In the genomic region with DNA sequence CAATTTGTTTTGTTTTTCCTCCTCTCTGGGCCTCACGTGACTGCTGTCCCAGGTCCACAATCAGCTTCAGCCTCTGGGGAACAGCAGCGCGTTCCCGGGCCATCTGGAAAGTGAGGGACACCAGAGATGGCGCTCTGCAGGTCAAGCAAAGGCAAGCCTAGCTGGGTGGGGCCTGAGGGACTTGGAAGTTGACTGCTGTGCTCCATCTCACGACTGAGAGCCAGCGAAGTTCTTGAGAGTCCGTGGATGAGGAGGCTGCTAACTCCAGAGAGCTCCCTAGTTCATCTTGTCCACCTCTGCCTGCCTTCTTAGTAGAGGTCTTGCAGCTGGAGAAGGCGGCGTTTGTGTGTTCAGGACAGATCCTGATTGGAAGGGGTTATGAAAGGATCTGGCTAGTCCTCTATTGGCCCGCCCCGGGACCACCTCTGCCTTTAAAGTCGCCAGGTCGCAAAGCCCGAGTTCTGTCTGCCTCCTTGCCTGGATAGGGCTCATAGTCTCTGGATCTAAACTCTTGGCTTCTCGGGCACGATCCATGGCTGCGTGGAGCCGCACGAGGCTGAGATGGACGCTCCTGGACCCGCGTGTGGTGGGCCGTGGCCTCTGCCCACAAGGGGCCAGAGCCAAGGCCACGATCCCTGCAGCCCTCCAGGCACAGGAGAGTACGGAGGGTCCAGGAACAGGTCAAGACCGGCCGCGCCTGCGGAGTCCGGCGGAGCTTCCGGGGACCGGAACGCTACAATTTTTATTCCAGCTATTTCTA, we compare ENCODE assay signal across 8 mouse cellular contexts. TPM values are rescaled to one million over a fixed set of nuclear protein-coding genes. Genes with fewer than 3 reads are reported as not detected.
DNase-seq lines count a peak whose midpoint lies in the region; ATAC-seq and TF ChIP-seq lines count a peak whose summit lies in the region.

A gene (plus strand): TSS at position 476 of the 760 bp plus-strand sequence.

- no peak within 1 kb of the TSS for H3ac ChIP-seq in C2C12 (ENCODE audit: control insufficient read depth, insufficient read length, low read depth)

- peak; percentile 73 for ATAC-seq in forebrain, embryonic 11.5 days (replicated peaks; ENCODE audit: low FRiP score)
- peak; percentile 76 for ATAC-seq in heart, embryonic 15.5 days (replicated peaks; ENCODE audit: insufficient number of reproducible peaks, insufficient read depth, low FRiP score, low read depth)
- ATAC-seq in kidney, postnatal 0 days (replicated peaks; ENCODE audit: low FRiP score, low read depth), result peak; percentile 80
- peak; percentile 85 for ATAC-seq in liver, postnatal 0 days
- ATAC-seq in neural tube, embryonic 11.5 days (ENCODE audit: insufficient read depth, low FRiP score, low TSS enrichment), result peak; percentile 31; the same call in 1 of the 2 replicates

- WGBS in forebrain, embryonic 11.5 days, result 4% methylated on average over 35 of the region's 35 CpGs
- WGBS in heart, embryonic 15.5 days, result under 1% methylated on average over 35 of the region's 35 CpGs
- under 1% methylated on average over 35 of the region's 35 CpGs for WGBS in kidney, postnatal 0 days
- WGBS in liver, postnatal 0 days (ENCODE audit: insufficient replicate concordance), result 7% methylated on average over 35 of the region's 35 CpGs
- 1% methylated on average over 35 of the region's 35 CpGs for WGBS in neural tube, embryonic 11.5 days

- H3K4me2 ChIP-seq in forebrain, embryonic 11.5 days (ENCODE audit: low read depth, low read length, severe bottlenecking), result peak within 1 kb of the TSS; percentile 94
- peak within 1 kb of the TSS; percentile 92 for H3K4me2 ChIP-seq in heart, embryonic 15.5 days
- peak within 1 kb of the TSS; percentile 89 for H3K4me2 ChIP-seq in kidney, postnatal 0 days (ENCODE audit: low read length)
- H3K4me2 ChIP-seq in liver, postnatal 0 days (ENCODE audit: low read depth, low read length), result peak within 1 kb of the TSS; percentile 85
- peak within 1 kb of the TSS; percentile 98 for H3K4me2 ChIP-seq in neural tube, embryonic 11.5 days (ENCODE audit: low read depth)

- H3K27me3 ChIP-seq in C2C12 (ENCODE audit: control insufficient read depth, insufficient read depth, insufficient read length), result no peaks in the 10 kb centered on the region
- H3K27me3 ChIP-seq in forebrain, embryonic 11.5 days (ENCODE audit: control insufficient read depth, insufficient read depth, low read length), result no peaks in the 10 kb centered on the region
- no peaks in the 10 kb centered on the region for H3K27me3 ChIP-seq in heart, embryonic 15.5 days
- no peaks in the 10 kb centered on the region for H3K27me3 ChIP-seq in kidney, postnatal 0 days (ENCODE audit: insufficient read depth, low read length)
- H3K27me3 ChIP-seq in liver, postnatal 0 days (ENCODE audit: insufficient read depth, low read length), result no peaks in the 10 kb centered on the region
- H3K27me3 ChIP-seq in neural tube, embryonic 11.5 days (ENCODE audit: control insufficient read depth, insufficient read depth, low read length), result no peaks in the 10 kb centered on the region

- no peaks in the 10 kb centered on the region for H3K79me2 ChIP-seq in C2C12 (ENCODE audit: control insufficient read depth, insufficient read depth)

- no peak within 1 kb of the TSS for H3K4me3 ChIP-seq in C2C12 (ENCODE audit: insufficient read depth, poor library complexity, severe bottlenecking)
- peak within 1 kb of the TSS; percentile 46 for H3K4me3 ChIP-seq in forebrain, embryonic 11.5 days (ENCODE audit: low read depth, low read length)
- H3K4me3 ChIP-seq in heart, embryonic 15.5 days, result peak within 1 kb of the TSS; percentile 65
- peak within 1 kb of the TSS; percentile 42 for H3K4me3 ChIP-seq in kidney, postnatal 0 days (replicated peaks; ENCODE audit: low read depth, low read length)
- H3K4me3 ChIP-seq in liver, postnatal 0 days (ENCODE audit: low read depth, low read length), result peak within 1 kb of the TSS; percentile 60
- peak within 1 kb of the TSS; percentile 44 for H3K4me3 ChIP-seq in neural tube, embryonic 11.5 days (ENCODE audit: low read depth, low read length)

- H3K4me1 ChIP-seq in forebrain, embryonic 11.5 days (replicated peaks; ENCODE audit: control insufficient read depth, insufficient read depth, low read length), result no peaks in the 10 kb centered on the region; the same call in 1 of the 2 replicates
- H3K4me1 ChIP-seq in heart, embryonic 15.5 days (replicated peaks), result peaks cover 6% of the 10 kb centered on the region
- H3K4me1 ChIP-seq in kidney, postnatal 0 days (replicated peaks; ENCODE audit: insufficient read depth, low read length), result no peaks in the 10 kb centered on the region
- H3K4me1 ChIP-seq in liver, postnatal 0 days (ENCODE audit: insufficient read depth), result peaks cover 3% of the 10 kb centered on the region; the same call in 1 of the 2 replicates
- H3K4me1 ChIP-seq in neural tube, embryonic 11.5 days (ENCODE audit: control insufficient read depth, insufficient read depth, low read length), result no peaks in the 10 kb centered on the region

- peak within 1 kb of the TSS; percentile 69 for H3K9ac ChIP-seq in forebrain, embryonic 11.5 days (ENCODE audit: low read length)
- peak within 1 kb of the TSS; percentile 76 for H3K9ac ChIP-seq in heart, embryonic 15.5 days
- H3K9ac ChIP-seq in kidney, postnatal 0 days (ENCODE audit: low read depth, low read length), result peak within 1 kb of the TSS; percentile 55
- peak within 1 kb of the TSS; percentile 81 for H3K9ac ChIP-seq in liver, postnatal 0 days (replicated peaks)
- H3K9ac ChIP-seq in neural tube, embryonic 11.5 days (ENCODE audit: low read length), result peak within 1 kb of the TSS; percentile 61

- no peak for TF ChIP-seq CTCF in C2C12 (IDR thresholded peaks at IDR 0.05; ENCODE audit: control insufficient read depth, insufficient read depth, insufficient read length)
- peak; percentile 43; the same call in 1 of the 2 replicates for TF ChIP-seq CTCF in kidney, postnatal 0 days (IDR thresholded peaks at IDR 0.05; ENCODE audit: low read depth)
- TF ChIP-seq CTCF in liver, postnatal 0 days (IDR thresholded peaks at IDR 0.05; ENCODE audit: low read depth), result peak; percentile 37

- H3K27ac ChIP-seq in forebrain, embryonic 11.5 days (ENCODE audit: low read depth, low read length), result no peak within 1 kb of the TSS
- H3K27ac ChIP-seq in heart, embryonic 15.5 days, result peak within 1 kb of the TSS; percentile 69
- H3K27ac ChIP-seq in kidney, postnatal 0 days, result peak within 1 kb of the TSS; percentile 51
- peak within 1 kb of the TSS; percentile 94 for H3K27ac ChIP-seq in liver, postnatal 0 days (ENCODE audit: low read depth)
- no peak within 1 kb of the TSS for H3K27ac ChIP-seq in neural tube, embryonic 11.5 days (ENCODE audit: low read depth, low read length)

- H3K9me3 ChIP-seq in forebrain, embryonic 11.5 days (ENCODE audit: control insufficient read depth, low read length), result no peaks in the 10 kb centered on the region
- no peaks in the 10 kb centered on the region for H3K9me3 ChIP-seq in heart, embryonic 15.5 days (replicated peaks)
- no peaks in the 10 kb centered on the region for H3K9me3 ChIP-seq in kidney, postnatal 0 days (replicated peaks; ENCODE audit: low read length)
- no peaks in the 10 kb centered on the region for H3K9me3 ChIP-seq in liver, postnatal 0 days (ENCODE audit: low read length)
- no peaks in the 10 kb centered on the region for H3K9me3 ChIP-seq in neural tube, embryonic 11.5 days (ENCODE audit: control insufficient read depth, low read length)

- peak; percentile 66 to 79 for DNase-seq in adrenal gland, postnatal 36 days
- peak; percentile 80 for DNase-seq in forebrain, embryonic 11.5 days (ENCODE audit: low spot score)
- DNase-seq in kidney, postnatal 0 days (ENCODE audit: low spot score), result peak; percentile 89
- DNase-seq in liver, postnatal 0 days, result peak; percentile 72
- peak; percentile 65 for DNase-seq in neural tube, embryonic 11.5 days (ENCODE audit: low spot score)
- DNase-seq in urinary bladder, postnatal 25 days (ENCODE audit: low spot score), result peak; percentile 54

- no peak for TF ChIP-seq EP300 in liver, postnatal 0 days (IDR thresholded peaks at IDR 0.05; ENCODE audit: low read depth)

- no peaks in the 10 kb centered on the region for H3K79me3 ChIP-seq in C2C12 (ENCODE audit: low read depth)

- H3K36me3 ChIP-seq in C2C12 (ENCODE audit: control insufficient read depth, insufficient read depth), result no peaks in the 10 kb centered on the region
- H3K36me3 ChIP-seq in forebrain, embryonic 11.5 days (ENCODE audit: control insufficient read depth, insufficient read depth, low read length), result no peaks in the 10 kb centered on the region
- no peaks in the 10 kb centered on the region for H3K36me3 ChIP-seq in heart, embryonic 15.5 days
- H3K36me3 ChIP-seq in kidney, postnatal 0 days (ENCODE audit: insufficient read depth, low read length), result no peaks in the 10 kb centered on the region
- H3K36me3 ChIP-seq in liver, postnatal 0 days (replicated peaks; ENCODE audit: insufficient read depth, low read length), result no peaks in the 10 kb centered on the region
- H3K36me3 ChIP-seq in neural tube, embryonic 11.5 days (ENCODE audit: control insufficient read depth, insufficient read depth, low read length), result no peaks in the 10 kb centered on the region

TF ChIP-seq in C2C12, 6 proteins besides CTCF, POLR2A, EP300 and RAD21:
- TF ChIP-seq MAX (IDR thresholded peaks at IDR 0.05) (no peak), FOSL1 (IDR thresholded peaks at IDR 0.05; ENCODE audit: insufficient read depth, low read length, poor library complexity, severe bottlenecking) (no peak), USF1 (IDR thresholded peaks at IDR 0.05; ENCODE audit: low read depth) (peak; percentile 70)
TF ChIP-seq in C2C12: peak in this region for 1.

RNA-seq across cellular contexts. Expression of the gene that starts here (rescaled TPM):
- polyA plus RNA-seq in C2C12 (2012; fragmentation: generic; extraction: Trizol), result 0.05 TPM
- 10 to 100 TPM; 11.4 to 14.9 TPM for total RNA-seq in adrenal gland, postnatal 36 days (2021)
- polyA plus RNA-seq in forebrain, embryonic 11.5 days (2014; fragmentation: Nextera tagmentation; extraction: Ambion mirVana), result 5.8 and 6.7 TPM in 2 replicates
- polyA plus RNA-seq in heart, embryonic 15.5 days (2015; fragmentation: Nextera tagmentation; extraction: Ambion mirVana), result 10.7 and 12.1 TPM in 2 replicates
- 10.3 and 10.8 TPM in 2 replicates for polyA plus RNA-seq in kidney, postnatal 0 days (2015; fragmentation: Nextera tagmentation; extraction: Ambion mirVana)
- 30.0 and 31.5 TPM in 2 replicates for polyA plus RNA-seq in liver, postnatal 0 days (2015; fragmentation: Nextera tagmentation; extraction: Ambion mirVana)
- 4.6 and 6.2 TPM in 2 replicates for polyA plus RNA-seq in neural tube, embryonic 11.5 days (2014; fragmentation: Nextera tagmentation; extraction: Ambion mirVana)

Comparison
In these comparisons a context has a peak if more than half of its experiments do, and no peak if none do; other contexts are left out.
1. ATAC-seq: peak in every context shown above with its lines; median percentile 85 in liver, postnatal 0 days; 80 in kidney, postnatal 0 days; 76 in heart, embryonic 15.5 days; 73 in forebrain, embryonic 11.5 days; 31 in neural tube, embryonic 11.5 days.
2. H3K27ac ChIP-seq: peak in heart, embryonic 15.5 days (single experiment), kidney, postnatal 0 days (single experiment) and liver, postnatal 0 days (single experiment); none in forebrain, embryonic 11.5 days (single experiment) and neural tube, embryonic 11.5 days (single experiment).
3. Peak in every context shown above with its lines, with median percentiles within 50 percentile points of each other: DNase-seq, H3K4me2 ChIP-seq and H3K9ac ChIP-seq.